Mouse (Mus musculus): Measurements from ENCODE around the gene Copb1.

GRCm38 (mm10) chr7:114268446-114268845 lies 13.9 kb upstream of the Copb1 start:
- TF ChIP-seq CTCF (IDR thresholded peaks at IDR 0.05) (no peak), POLR2A (IDR thresholded peaks at IDR 0.05; ENCODE audit: insufficient read depth, low read depth, low read length) (no peak), EP300 (IDR thresholded peaks at IDR 0.05; ENCODE audit: insufficient read depth, low read depth, low read length) (no peak)

All from heart, adult 2 months (tissue).